Mouse (Mus musculus) neutrophil, adult 83 days (primary cell): Measurements from ENCODE around the gene Mphosph10. TPM values are rescaled to one million over a fixed set of nuclear protein-coding genes. Genes with fewer than 3 reads are reported as not detected.

Source experiments
- total RNA-seq, 2 experiments: library from RNA; stranded (reverse); gene quantifications; one replicate each; pipeline ENCODE4 v1.2.4; 2023

The Mphosph10 gene
- 10 to 100 TPM; 22.3 to 27.5 TPM for total RNA-seq

GRCm38 (mm10) chr7:64392122-64392818, at the start of gene Mphosph10, which contains the start of gene Mcee:
Gene Mphosph10, minus strand, starts transcription at chr7:64392268.
Gene Mcee, plus strand, starts transcription at chr7:64392607.

GRCm38 (mm10) chr7:64373830-64374562, 18.1 kb downstream of the Mphosph10 start, which contains the start of gene Fan1:
Gene Fan1, minus strand, starts transcription at chr7:64374095.

Other genes with a start within 250 kb of the Mphosph10 start
- not detected for gene Trpm1, start 238.4 kb downstream of the Mphosph10 start, total RNA-seq
- 10 to 100 TPM; 10.0 to 10.4 TPM for gene Mtmr10, start 104.6 kb downstream of the Mphosph10 start, total RNA-seq
- 1 to 10 TPM; 3.2 to 3.4 TPM for gene Fan1, start 18.2 kb downstream of the Mphosph10 start, total RNA-seq
- 10 to 100 TPM; 35.0 to 39.8 TPM for gene Mcee, start 339 bp upstream of the Mphosph10 start, total RNA-seq
- not detected for gene Apba2, start 109.4 kb upstream of the Mphosph10 start, total RNA-seq